In genomic region chr10:84760118-84761111, GRCm38 (mm10) we compare ENCODE assay signal across 8 mouse cellular contexts. TPM values are rescaled to one million over a fixed set of nuclear protein-coding genes. Genes with fewer than 3 reads are reported as not detected.
DNase-seq lines count a peak whose midpoint lies in the region; ATAC-seq and TF ChIP-seq lines count a peak whose summit lies in the region.

No protein-coding gene starts in this region.

- in situ Hi-C loops in ES-E14 (cut with MboI; ENCODE audit: low sequenced_read_pairs in 2 of 2, unreplicated experiment in 2 of 2) = no loop called here

- ATAC-seq in heart, embryonic 14.5 days (ENCODE audit: insufficient number of reproducible peaks, insufficient read depth, low FRiP score, low read depth) = no peak
- ATAC-seq in forebrain, embryonic 11.5 days (replicated peaks; ENCODE audit: low FRiP score) = peak; percentile 49
- no peak for ATAC-seq in limb, embryonic 15.5 days (ENCODE audit: insufficient number of reproducible peaks, low FRiP score, low TSS enrichment, low read depth)

- H3K27me3 ChIP-seq in heart, embryonic 14.5 days (ENCODE audit: control insufficient read depth, insufficient read depth, low read length) = peaks cover 96% of the 10 kb centered on the region
- peaks cover 20% of the 10 kb centered on the region for H3K27me3 ChIP-seq in forebrain, embryonic 11.5 days (ENCODE audit: control insufficient read depth, insufficient read depth, low read length)
- peaks cover 81% of the 10 kb centered on the region for H3K27me3 ChIP-seq in limb, embryonic 15.5 days

- no peaks in the 10 kb centered on the region for H3K36me3 ChIP-seq in heart, embryonic 14.5 days (ENCODE audit: control insufficient read depth, insufficient read depth, low read length)
- no peaks in the 10 kb centered on the region for H3K36me3 ChIP-seq in ES-E14 (ENCODE audit: control insufficient read depth, insufficient read depth, low read length, poor library complexity, severe bottlenecking)
- H3K36me3 ChIP-seq in forebrain, embryonic 11.5 days (ENCODE audit: control insufficient read depth, insufficient read depth, low read length) = no peaks in the 10 kb centered on the region
- H3K36me3 ChIP-seq in limb, embryonic 15.5 days = no peaks in the 10 kb centered on the region

- peak overlapping the region; percentile 70 for H3K4me2 ChIP-seq in heart, embryonic 14.5 days (ENCODE audit: low read length)
- H3K4me2 ChIP-seq in forebrain, embryonic 11.5 days (ENCODE audit: low read depth, low read length, severe bottlenecking) = peak overlapping the region; percentile 74
- peak overlapping the region; percentile 63 for H3K4me2 ChIP-seq in limb, embryonic 15.5 days

- WGBS in heart, embryonic 14.5 days = 6% methylated on average over 46 of the region's 46 CpGs
- 6% methylated on average over 44 of the region's 46 CpGs for WGBS in forebrain, embryonic 11.5 days
- 6% methylated on average over 46 of the region's 46 CpGs for WGBS in limb, embryonic 15.5 days

- H3K4me3 ChIP-seq in heart, embryonic 14.5 days (ENCODE audit: control insufficient read depth in 1 of 2, insufficient read depth in 1 of 2, low read depth in 1 of 2, low read length in 2 of 2) = peak overlapping the region; percentile 13 to 37
- H3K4me3 ChIP-seq in ES-E14 (ENCODE audit: insufficient read depth in 1 of 2, low read depth in 1 of 2, low read length in 2 of 2, poor library complexity in 1 of 2, severe bottlenecking in 1 of 2) = peak overlapping the region; percentile 35 to 38
- peak overlapping the region; percentile 59 for H3K4me3 ChIP-seq in forebrain, embryonic 11.5 days (ENCODE audit: low read depth, low read length)
- H3K4me3 ChIP-seq in limb, embryonic 15.5 days = peak overlapping the region; percentile 32

- peaks cover 13 to 31% of the 10 kb centered on the region in 2 experiments; a peak in 3 of 4 replicates for H3K4me1 ChIP-seq in heart, embryonic 14.5 days (ENCODE audit: control insufficient read depth in 2 of 2, insufficient read depth in 2 of 2, low read length in 2 of 2)
- peaks cover 0 to 14% of the 10 kb centered on the region in 2 experiments; a peak in 2 of 4 replicates for H3K4me1 ChIP-seq in ES-E14 (ENCODE audit: control insufficient read depth in 2 of 2, insufficient read depth in 2 of 2, low read length in 2 of 2, poor library complexity in 1 of 2)
- peaks cover 24% of the 10 kb centered on the region for H3K4me1 ChIP-seq in forebrain, embryonic 11.5 days (replicated peaks; ENCODE audit: control insufficient read depth, insufficient read depth, low read length)
- H3K4me1 ChIP-seq in limb, embryonic 15.5 days = peaks cover 40% of the 10 kb centered on the region

- intact Hi-C loops in gastrocnemius, postnatal 14 days (cut with DNase I; ENCODE audit: low total_unique reads) = no loop called here

- H3K9ac ChIP-seq in heart, embryonic 14.5 days (ENCODE audit: low read length) = peak overlapping the region; percentile 44
- no peak overlapping the region; the same call in 1 of the 2 replicates for H3K9ac ChIP-seq in ES-E14 (ENCODE audit: insufficient read depth, low read depth, low read length, poor library complexity, severe bottlenecking)
- peak overlapping the region; percentile 81 for H3K9ac ChIP-seq in forebrain, embryonic 11.5 days (ENCODE audit: low read length)
- H3K9ac ChIP-seq in limb, embryonic 15.5 days = no peak overlapping the region

- no peaks in the 10 kb centered on the region for H3K9me3 ChIP-seq in heart, embryonic 14.5 days (ENCODE audit: control insufficient read depth, low read length)
- no peaks in the 10 kb centered on the region for H3K9me3 ChIP-seq in ES-E14 (ENCODE audit: control insufficient read depth, insufficient read depth, low read depth, low read length)
- H3K9me3 ChIP-seq in forebrain, embryonic 11.5 days (ENCODE audit: control insufficient read depth, low read length) = no peaks in the 10 kb centered on the region
- H3K9me3 ChIP-seq in limb, embryonic 15.5 days = no peaks in the 10 kb centered on the region

- no peak for DNase-seq in heart, adult 18-20 months
- peak; percentile 31 for DNase-seq in ES-E14 (ENCODE audit: low read depth, low spot score)
- DNase-seq in forebrain, embryonic 11.5 days (ENCODE audit: low spot score) = peak; percentile 87
- no peak for DNase-seq in spleen, adult 12 weeks (ENCODE audit: low spot score)
- DNase-seq in gastrocnemius, postnatal 14 days = no peak
- no peak for DNase-seq in left cerebral cortex, adult 9 months (ENCODE audit: low spot score in 2 of 2)

- no peak overlapping the region for H3K27ac ChIP-seq in heart, embryonic 14.5 days (replicated peaks in 1 of 2; ENCODE audit: control insufficient read depth in 1 of 2, insufficient read depth in 1 of 2, low read depth in 2 of 2, low read length in 2 of 2)
- H3K27ac ChIP-seq in ES-E14 (ENCODE audit: insufficient read depth, low read depth, low read length, poor library complexity, severe bottlenecking) = no peak overlapping the region
- peak overlapping the region; percentile 58 for H3K27ac ChIP-seq in forebrain, embryonic 11.5 days (ENCODE audit: low read depth, low read length)
- no peak overlapping the region for H3K27ac ChIP-seq in limb, embryonic 15.5 days

TF ChIP-seq in ES-E14, 5 proteins besides CTCF, POLR2A, EP300 and RAD21:
- TF ChIP-seq MAFK (IDR thresholded peaks at IDR 0.05; ENCODE audit: insufficient read depth, low read depth, low read length) (no peak), ZC3H11A (IDR thresholded peaks at IDR 0.05; ENCODE audit: borderline replicate concordance, low read depth, low read length) (no peak), CHD2 (IDR thresholded peaks at IDR 0.05; ENCODE audit: low read depth, low read length) (no peak), ZNF384 (IDR thresholded peaks at IDR 0.05; ENCODE audit: low read depth, low read length) (no peak), HCFC1 (IDR thresholded peaks at IDR 0.05; ENCODE audit: borderline replicate concordance, insufficient read depth, low read length) (no peak)
TF ChIP-seq in ES-E14: peak in this region for 0.

RNA-seq across cellular contexts. Expression of gene Rfx4, which starts 4.6 kb away (rescaled TPM):
- polyA plus RNA-seq in heart, embryonic 14.5 days (2014; fragmentation: Nextera tagmentation; extraction: Ambion mirVana) = not detected in 2 replicates
- not detected for total RNA-seq in heart, adult 18-20 months (2021)
- total RNA-seq in ES-E14 (2012; rRNA removed) = 0.85 and 1.2 TPM in 2 replicates
- polyA plus RNA-seq in forebrain, embryonic 11.5 days (2014; fragmentation: Nextera tagmentation; extraction: Ambion mirVana) = 33.0 and 36.0 TPM in 2 replicates
- 0.07 and 0.24 TPM in 2 replicates for polyA plus RNA-seq in limb, embryonic 15.5 days (2015; fragmentation: Nextera tagmentation; extraction: Ambion mirVana)
- under 1 TPM in 1 of 2 experiments, not detected in 1; 0.06 TPM for total RNA-seq in gastrocnemius, postnatal 14 days (2021)

Comparison
In these comparisons a context has a peak if more than half of its experiments do, and no peak if none do; other contexts are left out.
1. H3K9ac ChIP-seq: peak in heart, embryonic 14.5 days (single experiment) and forebrain, embryonic 11.5 days (single experiment); none in ES-E14 (single experiment) and limb, embryonic 15.5 days (single experiment).
2. DNase-seq: peak in ES-E14 (single experiment) and forebrain, embryonic 11.5 days (single experiment); none in heart, adult 18-20 months (0 of 2), spleen, adult 12 weeks (single experiment), gastrocnemius, postnatal 14 days (single experiment) and left cerebral cortex, adult 9 months (0 of 2).
3. Peak in every context shown above with its lines, with median percentiles within 50 percentile points of each other: H3K4me2 ChIP-seq and H3K4me3 ChIP-seq.